Mouse (Mus musculus): ENCODE results near the gene AC153137.1.
"Not testable (repeated sequence)": the region's sequence is repeated elsewhere in the genome, so short reads cannot be mapped to it uniquely, and the experiment has no call there.

The AC153137.1 gene

DNA sequence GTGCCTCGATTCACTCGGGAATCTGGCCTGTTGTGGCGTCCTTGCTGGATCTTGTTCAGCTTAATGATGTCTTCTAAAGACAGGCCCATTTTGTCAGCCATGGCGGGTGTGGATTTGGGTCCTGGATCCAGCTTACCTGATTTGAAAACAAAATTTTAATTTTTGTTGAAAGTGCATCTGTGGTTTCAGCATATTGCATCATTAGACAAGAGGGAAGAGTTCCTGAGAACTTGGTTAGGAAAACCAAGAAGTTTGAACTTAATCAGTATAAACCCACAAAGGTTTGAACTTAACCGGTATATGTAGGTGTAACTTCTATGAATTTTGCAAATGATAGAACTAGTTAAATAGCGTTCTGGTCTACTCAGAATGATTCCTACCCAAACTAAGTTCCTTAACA lies at the start of gene AC153137.1:
Gene AC153137.1, minus strand, starts transcription at position 101 of the 400 bp plus-strand sequence.
- not testable (repeated sequence) for DNase-seq (ENCODE audit: low spot score in 2 of 2)

DNA sequence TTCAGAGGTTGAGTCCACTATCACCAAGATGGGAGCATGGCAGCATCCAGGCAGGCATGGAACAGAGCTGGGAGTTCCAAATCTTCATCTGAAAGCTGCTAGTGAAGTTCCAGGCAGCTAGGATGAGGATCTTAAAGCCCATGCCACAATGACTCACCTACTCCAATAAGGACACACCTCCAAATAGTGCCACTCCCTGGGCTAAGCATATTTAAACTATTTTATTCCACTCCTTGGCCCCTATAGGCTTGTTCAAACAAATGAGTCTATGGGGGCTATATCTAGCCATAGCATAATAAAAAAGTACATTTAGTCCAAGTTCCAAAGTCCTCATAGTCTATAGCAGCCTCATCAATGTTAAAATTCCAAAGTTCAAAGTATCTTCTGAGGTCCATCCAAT lies 45.4 kb upstream of the AC153137.1 start:
- DNase-seq (ENCODE audit: low spot score in 2 of 2): no peak

DNA sequence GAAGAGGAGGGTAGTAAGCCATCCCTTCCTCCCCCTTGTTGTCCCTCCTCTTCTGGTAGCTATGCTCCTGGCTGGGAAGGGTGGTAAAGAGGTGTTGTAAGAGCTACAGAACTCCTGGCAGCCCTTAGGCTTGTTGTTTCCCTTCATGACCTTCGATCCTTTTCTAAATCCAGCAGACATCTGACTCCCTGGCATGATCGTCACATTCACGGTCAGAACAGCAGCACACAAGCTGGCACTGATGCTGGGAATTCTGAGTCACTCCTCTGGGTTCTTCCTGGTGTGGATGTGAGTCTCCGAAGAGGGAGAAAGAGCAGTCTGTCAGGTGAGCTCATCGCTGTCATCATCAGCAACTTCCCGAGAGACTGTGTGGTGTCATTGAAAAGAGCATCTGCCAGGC lies 41.5 kb upstream of the AC153137.1 start:
- no peak for DNase-seq (ENCODE audit: low spot score in 2 of 2)

DNA sequence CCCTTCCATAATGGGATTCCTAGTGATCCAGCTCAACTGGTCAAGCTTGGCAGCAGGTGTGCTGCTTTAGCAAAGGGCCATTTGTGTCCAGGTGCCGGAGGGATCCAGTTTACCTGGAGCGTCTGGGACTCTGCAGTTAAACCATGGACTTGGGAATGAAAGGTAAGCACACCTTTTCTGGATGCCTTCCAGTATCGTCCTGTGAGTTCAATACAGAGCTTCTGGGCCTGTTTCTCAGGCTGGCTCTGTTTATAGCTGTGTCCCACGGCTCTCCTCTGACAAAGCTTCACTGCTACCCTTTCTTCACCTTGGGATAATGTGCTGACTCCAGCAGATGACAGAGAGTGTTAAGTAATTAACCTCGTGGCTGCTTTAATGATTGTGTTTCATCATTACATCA lies 39.6 kb upstream of the AC153137.1 start:
- DNase-seq (ENCODE audit: low spot score in 2 of 2): no peak

- DNase-seq (ENCODE audit: low spot score in 2 of 2): no peak
Observed at GRCm38 (mm10) chr1:31016068-31016467, 38.3 kb upstream of the AC153137.1 start.

GRCm38 (mm10) chr1:31015261-31015660 lies 37.5 kb upstream of the AC153137.1 start:
- no peak for DNase-seq (ENCODE audit: low spot score in 2 of 2)

DNA sequence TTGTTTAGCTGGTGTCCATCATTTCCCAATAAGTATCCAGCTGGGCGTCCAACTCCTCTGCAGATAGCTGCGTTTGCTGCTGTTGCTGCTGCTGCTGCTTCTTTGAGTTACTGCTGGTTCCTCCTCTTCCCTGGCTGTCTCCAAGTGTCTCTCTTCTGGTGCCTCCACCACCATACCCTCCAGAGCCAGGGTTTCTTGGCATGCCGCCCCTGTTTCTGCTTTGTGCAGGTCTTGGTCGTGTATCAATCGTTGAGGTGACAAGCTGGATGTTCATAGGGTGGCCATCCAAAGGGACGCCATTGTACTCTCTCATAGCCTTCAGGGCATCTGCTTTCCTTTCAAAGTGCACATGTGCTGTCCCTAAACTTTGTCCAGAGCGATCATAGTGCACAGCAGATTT lies 529 bp downstream of the AC153137.1 start:
- DNase-seq (ENCODE audit: low spot score in 2 of 2): not testable (repeated sequence)

GRCm38 (mm10) chr1:30951795-30952194 lies 26.0 kb downstream of the AC153137.1 start:
- DNase-seq (ENCODE audit: low spot score in 2 of 2): no peak

GRCm38 (mm10) chr1:30950456-30950835 lies 27.3 kb downstream of the AC153137.1 start:
- DNase-seq (ENCODE audit: low spot score in 2 of 2): no peak

DNA sequence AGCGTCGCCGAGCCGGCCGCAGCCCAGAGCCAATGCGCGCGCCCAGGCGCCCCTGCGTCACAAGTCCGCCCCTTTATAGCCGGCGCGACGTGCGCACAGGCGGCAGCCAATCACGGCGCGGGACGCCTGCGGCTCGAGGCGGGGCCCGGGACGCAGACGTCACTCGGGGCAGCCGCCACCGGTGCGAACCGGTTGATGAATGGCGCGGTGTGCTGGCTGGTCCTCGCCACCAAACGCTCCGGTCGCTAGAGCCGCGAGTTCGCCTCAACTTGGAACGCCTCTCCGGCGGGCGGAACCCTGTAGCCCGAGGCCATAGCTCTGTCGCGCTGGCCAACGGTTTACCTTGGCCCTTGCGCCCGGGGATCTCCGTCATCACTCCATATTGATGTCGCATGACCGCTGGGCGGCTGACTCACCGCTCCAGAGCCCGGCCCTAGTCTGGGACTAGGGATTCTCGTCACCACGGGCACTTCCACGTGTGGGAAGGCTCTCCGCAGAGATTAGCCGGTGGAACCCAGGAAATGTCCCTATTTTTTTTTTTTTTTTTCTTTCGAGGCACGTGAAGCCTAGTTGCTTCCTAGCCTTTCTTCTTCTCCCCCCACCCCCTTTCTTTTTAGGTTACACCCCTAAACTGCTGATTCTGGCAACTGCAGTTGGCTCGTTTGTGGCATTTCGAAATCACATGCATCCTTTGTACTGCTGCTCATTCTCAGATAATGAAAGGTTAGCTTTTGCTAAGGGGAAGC lies 27.9 kb downstream of the AC153137.1 start:
- DNase-seq (ENCODE audit: low spot score in 2 of 2): peak; percentile 92 to 96

GRCm38 (mm10) chr1:30948950-30949639 lies 28.7 kb downstream of the AC153137.1 start:
- DNase-seq (ENCODE audit: low spot score in 2 of 2): peak in 1 of 2 experiments; percentile 51

DNA sequence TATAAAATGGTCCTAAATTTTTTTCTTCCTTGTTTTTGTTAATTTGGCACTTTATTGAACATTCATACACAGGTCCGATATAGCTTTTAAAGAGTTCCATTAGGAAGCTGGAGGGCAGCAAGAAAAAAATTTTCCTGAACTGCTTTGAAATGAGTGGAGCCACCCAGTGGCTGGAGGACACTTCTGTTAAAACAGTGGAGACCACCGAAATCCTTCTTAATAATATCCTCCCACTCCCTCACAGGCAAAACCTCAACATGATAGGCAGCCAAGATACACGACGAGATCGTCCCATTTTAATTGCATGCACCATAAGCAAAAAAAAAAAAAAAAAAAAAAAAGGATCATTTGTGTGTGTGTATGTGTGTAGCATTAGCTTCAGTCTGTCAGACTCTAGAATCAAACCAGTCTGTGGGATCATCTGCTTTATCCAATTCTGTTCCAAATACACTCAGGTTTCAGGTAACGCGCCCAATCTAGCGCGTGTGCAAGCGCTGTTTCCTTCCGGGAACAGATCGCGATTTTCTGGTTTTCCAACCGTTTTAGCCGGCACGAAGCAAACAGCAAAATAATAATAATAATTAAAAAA lies 29.3 kb downstream of the AC153137.1 start:
- DNase-seq (ENCODE audit: low spot score in 2 of 2): peak in 1 of 2 experiments; percentile 14

- no peak for DNase-seq (ENCODE audit: low spot score in 2 of 2)
Observed at GRCm38 (mm10) chr1:30945136-30945535, 32.6 kb downstream of the AC153137.1 start.

GRCm38 (mm10) chr1:30940571-30940970 lies 37.2 kb downstream of the AC153137.1 start:
- no peak for DNase-seq (ENCODE audit: low spot score in 2 of 2)

GRCm38 (mm10) chr1:30938392-30938791 lies 39.4 kb downstream of the AC153137.1 start:
- DNase-seq (ENCODE audit: low spot score in 2 of 2): no peak

DNA sequence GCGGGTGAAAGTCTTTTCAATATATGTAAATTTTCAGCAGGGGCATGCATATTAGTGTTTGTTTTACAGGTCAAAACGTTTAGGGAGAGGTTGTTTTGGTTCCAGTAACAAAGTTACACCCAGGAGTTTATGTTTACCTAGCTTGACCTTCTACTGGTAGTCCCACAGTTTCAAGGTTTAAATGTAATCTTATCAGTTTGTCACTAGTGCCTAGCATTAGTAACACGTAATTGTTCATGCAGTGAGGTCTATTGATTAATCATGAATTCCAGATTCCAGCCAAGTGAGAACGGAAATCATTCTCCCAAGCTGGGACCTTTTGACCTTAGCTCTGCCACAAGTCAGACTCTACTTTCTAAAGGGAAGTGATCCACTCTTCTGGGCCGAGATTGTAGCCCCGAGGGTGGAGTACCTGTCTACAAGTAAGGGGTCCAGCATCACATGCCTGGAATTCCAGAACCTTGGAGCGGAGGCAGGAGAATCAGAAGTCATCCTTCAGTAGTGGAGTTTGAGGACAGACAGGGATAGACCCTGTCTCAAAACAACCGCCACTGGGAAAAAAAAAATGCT lies 40.3 kb downstream of the AC153137.1 start:
- DNase-seq (ENCODE audit: low spot score in 2 of 2): no peak

- no peak for DNase-seq (ENCODE audit: low spot score in 2 of 2)
Observed at GRCm38 (mm10) chr1:30936488-30936887, 41.3 kb downstream of the AC153137.1 start.

GRCm38 (mm10) chr1:30930823-30931222 lies 46.9 kb downstream of the AC153137.1 start:
- DNase-seq (ENCODE audit: low spot score in 2 of 2): peak in 1 of 2 experiments; percentile 31

GRCm38 (mm10) chr1:30930194-30930593 lies 47.6 kb downstream of the AC153137.1 start:
- no peak for DNase-seq (ENCODE audit: low spot score in 2 of 2)

All from left cerebral cortex, adult 9 months (tissue).